Mouse (Mus musculus) G1E (cell line): ENCODE measurements around the gene Rps15. TPM values are rescaled to one million over a fixed set of nuclear protein-coding genes. Genes with fewer than 3 reads are reported as not detected.

ENCODE experiments used
- ATAC-seq: 2 replicates; pipeline ENCODE4 v1.8.0; 2016; ENCODE audit warnings: mild to moderate bottlenecking; ENCODE audit not compliant: insufficient number of reproducible peaks, poor library complexity, low FRiP score, severe bottlenecking; ENCODE audit errors: extremely low read depth
- DNase-seq: peaks from one replicate; pipeline ENCODE4 v3.0.0; 2012; ENCODE audit warnings: low spot score
- H3K27me3 ChIP-seq: 2 replicates; pipeline ENCODE4 v1.6.1; 2012; ENCODE audit warnings: mild to moderate bottlenecking, low read length, inconsistent platforms; ENCODE audit not compliant: insufficient read depth
- H3K36me3 ChIP-seq: replicated peaks from 2 replicates; pipeline ENCODE3; 2012; ENCODE audit warnings: mild to moderate bottlenecking, inconsistent platforms
- H3K4me1 ChIP-seq: 2 replicates; pipeline ENCODE4 v1.6.1; 2012; ENCODE audit warnings: low read depth, low read length, inconsistent platforms, mixed read lengths; ENCODE audit not compliant: insufficient read depth
- H3K4me3 ChIP-seq: 2 replicates; pipeline ENCODE4 v1.5.1; 2012; ENCODE audit warnings: low read depth, mild to moderate bottlenecking, inconsistent platforms, low read length, moderate library complexity, mixed read lengths
- H3K9me3 ChIP-seq: replicated peaks from 2 replicates; pipeline ENCODE4 v1.6.1; 2012; ENCODE audit warnings: inconsistent platforms
- CTCF ChIP-seq: IDR thresholded peaks from 2 replicates; pipeline ENCODE4 v1.5.1; 2012; ENCODE audit warnings: low read depth, low read length, inconsistent platforms, mixed read lengths
- GATA1 ChIP-seq: IDR thresholded peaks from 2 replicates; pipeline ENCODE4 v1.6.1; 2012; ENCODE audit warnings: borderline replicate concordance, low read length, inconsistent platforms, mixed read lengths
- GATA2 ChIP-seq: IDR thresholded peaks from 2 replicates; pipeline ENCODE4 v1.6.1; 2012; ENCODE audit warnings: low read depth, low read length, inconsistent platforms, borderline replicate concordance
- POLR2AphosphoS5 ChIP-seq: IDR thresholded peaks from 2 replicates; pipeline ENCODE4 v1.6.1; 2012; ENCODE audit warnings: low read depth, low read length, inconsistent platforms; ENCODE audit not compliant: insufficient replicate concordance
- TAL1 ChIP-seq: conservative IDR thresholded peaks from 2 replicates; pipeline ENCODE4 v1.6.1; 2012; ENCODE audit warnings: low read depth, low read length, inconsistent platforms, mixed read lengths
- polyA plus RNA-seq: library from polyadenylated mRNA; stranded (reverse); fragments of >175 nt; gene quantifications from 2 replicates; pipeline ENCODE4 v1.2.3, GENCODE M21; 2012
- total RNA-seq, 2 experiments: library from RNA; stranded (forward) in 1 of 2; stranded (reverse) in 1 of 2; fragments of 200-1000 nt in 1 of 2; fragments of >200 nt in 1 of 2; fragmentation: Nextera tagmentation in 1 of 2; gene quantifications; 2 replicates each; pipeline ENCODE4 v1.2.3; 2014 to 2017

Rps15 gene
- total and polyA plus RNA-seq, 3 experiments, result 3,110 to 11,583 (median 3,548) TPM

DNA sequence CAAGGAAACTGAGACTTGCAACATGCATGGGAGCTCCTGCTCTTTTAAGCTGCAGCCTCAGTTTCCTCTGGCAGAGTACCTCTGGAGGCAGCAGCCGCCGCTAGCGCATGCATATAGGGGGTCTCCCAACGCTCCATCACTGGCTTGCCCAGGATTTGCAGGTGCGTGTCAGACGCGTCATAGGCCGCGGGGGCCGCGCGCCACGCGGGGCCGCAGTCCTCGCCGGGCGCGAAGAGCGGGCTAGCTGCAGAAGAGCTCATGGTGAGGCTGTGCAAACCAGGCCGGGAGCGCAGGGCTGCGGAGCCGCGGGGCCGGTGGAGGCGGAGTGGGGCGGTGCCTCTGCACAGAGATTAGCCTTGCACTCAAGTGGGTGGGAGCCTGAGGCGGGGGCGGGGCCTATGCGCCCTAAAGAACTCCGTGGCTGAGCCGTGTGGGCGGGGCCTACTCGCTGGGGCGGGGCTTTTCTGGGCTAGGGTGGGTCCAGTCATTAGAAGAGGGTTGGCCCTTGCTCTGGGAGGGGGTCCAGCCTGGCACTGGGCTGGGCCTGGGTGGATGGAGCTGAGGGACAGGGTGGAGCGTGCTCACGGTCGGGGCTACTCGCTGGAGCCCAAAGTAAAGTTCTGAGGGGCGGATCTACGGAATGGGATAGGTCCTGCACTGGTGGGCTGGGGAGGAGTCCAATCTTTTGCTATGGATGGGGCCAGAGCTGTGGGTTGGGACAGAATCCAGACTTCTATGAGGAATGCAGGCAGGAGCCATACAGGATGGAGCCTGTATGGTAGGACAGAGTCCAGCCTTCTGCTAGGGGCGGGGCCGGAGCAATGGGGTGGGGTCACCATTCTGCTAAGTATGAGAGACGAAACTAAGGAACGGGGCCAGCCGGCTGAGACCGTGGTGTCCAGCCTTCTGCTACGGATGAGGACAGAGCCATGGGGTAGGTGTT is 31.3 kb upstream of the Rps15 start, which contains the start of the genes Gamt and Dazap1:
TSS of gene Gamt (minus strand) at position 371 of the 943 bp plus-strand sequence.
TSS of gene Dazap1 (plus strand) at position 845 of the 943 bp plus-strand sequence.
- Histone ChIP-seq H3K36me3 (peaks cover 49% of the 10 kb centered on the region), H3K4me3 (peak within 1 kb of the TSS; percentile 73), H3K9me3 (no peaks in the 10 kb centered on the region), H3K27me3 (no peaks in the 10 kb centered on the region), H3K4me1 (peaks cover 76% of the 10 kb centered on the region)
- peak; percentile 68 for ATAC-seq
- DNase-seq, result peak; percentile 83
- TF ChIP-seq TAL1 (no peak), POLR2AphosphoS5 (peak; percentile 43; the same call in 1 of the 2 replicates), GATA2 (no peak), CTCF (no peak), GATA1 (no peak)

DNA sequence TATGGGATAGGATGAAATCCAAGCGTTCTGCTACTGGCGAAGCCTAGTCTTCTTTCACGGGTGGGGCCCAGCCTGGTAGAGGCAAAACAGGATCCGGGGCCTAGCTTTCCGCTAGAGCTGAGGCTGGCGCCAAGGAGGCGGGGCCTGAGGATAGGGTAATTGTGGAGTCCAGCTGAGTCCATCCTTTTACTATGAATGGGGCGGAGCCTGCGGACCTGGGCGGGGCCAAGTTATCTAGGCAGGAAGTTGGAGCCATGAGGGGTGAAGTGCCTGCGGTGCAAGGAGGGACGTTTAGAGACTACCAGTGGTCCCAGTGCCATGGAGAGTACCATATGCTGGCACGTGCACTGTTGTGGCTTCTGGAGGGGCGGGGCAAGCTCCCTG is 30.7 kb upstream of the Rps15 start:
- peaks cover 75% of the 10 kb centered on the region for H3K4me1 ChIP-seq
- DNase-seq (peak; percentile 81), ATAC-seq (peak; percentile 74)
- peaks cover 47% of the 10 kb centered on the region for H3K36me3 ChIP-seq
- peak overlapping the region; percentile 73 for H3K4me3 ChIP-seq
- no peaks in the 10 kb centered on the region for H3K9me3 ChIP-seq
- H3K27me3 ChIP-seq, result no peaks in the 10 kb centered on the region
- TF ChIP-seq POLR2AphosphoS5 (no peak), CTCF (no peak), TAL1 (no peak), GATA2 (no peak), GATA1 (no peak)

DNA sequence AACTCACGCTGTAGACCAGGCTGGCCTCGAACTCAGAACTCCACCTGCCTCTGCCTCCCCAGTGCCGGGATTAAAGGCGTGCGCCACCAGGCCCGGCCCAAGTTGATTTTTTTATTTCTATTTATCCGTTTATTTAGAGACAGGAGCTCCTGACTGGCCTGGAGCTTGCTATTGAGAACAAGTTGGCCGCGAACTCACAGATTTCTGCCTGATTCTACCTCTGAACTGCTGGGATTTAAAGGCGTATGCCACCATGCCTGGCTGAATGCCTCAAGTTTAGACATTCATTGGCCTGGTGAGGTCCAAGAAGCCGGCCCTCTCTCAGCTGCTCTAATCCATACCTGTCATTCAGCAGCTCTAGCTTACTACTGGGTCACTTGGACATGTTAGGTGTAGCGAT is 30.1 kb upstream of the Rps15 start:
- Histone ChIP-seq H3K36me3 (peaks cover 45% of the 10 kb centered on the region), H3K4me1 (peaks cover 75% of the 10 kb centered on the region), H3K27me3 (no peaks in the 10 kb centered on the region), H3K4me3 (peak overlapping the region; percentile 73), H3K9me3 (no peaks in the 10 kb centered on the region)
- TF ChIP-seq GATA2 (no peak), POLR2AphosphoS5 (no peak), GATA1 (no peak), CTCF (no peak)
- ATAC-seq (no peak), DNase-seq (no peak)

DNA sequence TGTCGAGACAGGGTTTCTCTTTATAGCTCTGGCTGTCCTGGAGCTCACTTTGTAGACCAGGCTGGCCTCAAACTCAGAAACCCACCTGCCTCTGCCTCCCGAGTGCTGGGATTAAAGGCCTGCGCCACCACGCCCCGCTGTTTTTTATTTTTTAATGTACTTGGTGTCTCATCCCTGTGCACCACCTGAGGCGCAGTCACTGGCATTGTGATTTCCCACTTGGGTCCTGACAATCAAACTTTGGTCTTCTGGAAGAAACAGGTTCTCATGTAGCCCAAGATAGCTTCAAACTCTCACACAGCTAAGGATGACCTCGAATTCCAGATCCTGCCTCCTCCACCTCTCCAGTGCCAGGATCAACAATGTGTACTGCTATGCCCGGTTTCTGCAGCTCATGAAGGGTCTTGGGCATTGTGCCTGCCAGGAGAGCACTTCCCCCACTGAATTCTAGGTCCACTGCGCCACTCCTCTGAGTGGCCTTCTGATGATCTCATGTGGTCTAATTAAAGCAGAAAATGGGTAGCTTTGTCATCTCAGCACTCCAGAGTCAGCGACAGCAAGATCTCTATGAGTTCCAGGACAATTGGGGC is 29.4 kb upstream of the Rps15 start:
- DNase-seq (no peak), ATAC-seq (no peak)
- peaks cover 45% of the 10 kb centered on the region for H3K36me3 ChIP-seq
- no peaks in the 10 kb centered on the region for H3K9me3 ChIP-seq
- H3K4me1 ChIP-seq, result peaks cover 78% of the 10 kb centered on the region
- H3K27me3 ChIP-seq, result no peaks in the 10 kb centered on the region
- no peak overlapping the region; the same call in 1 of the 2 replicates for H3K4me3 ChIP-seq
- no peak for TF ChIP-seq GATA1
- no peak for TF ChIP-seq GATA2
- TF ChIP-seq TAL1, result no peak
- no peak for TF ChIP-seq CTCF
- TF ChIP-seq POLR2AphosphoS5, result no peak

DNA sequence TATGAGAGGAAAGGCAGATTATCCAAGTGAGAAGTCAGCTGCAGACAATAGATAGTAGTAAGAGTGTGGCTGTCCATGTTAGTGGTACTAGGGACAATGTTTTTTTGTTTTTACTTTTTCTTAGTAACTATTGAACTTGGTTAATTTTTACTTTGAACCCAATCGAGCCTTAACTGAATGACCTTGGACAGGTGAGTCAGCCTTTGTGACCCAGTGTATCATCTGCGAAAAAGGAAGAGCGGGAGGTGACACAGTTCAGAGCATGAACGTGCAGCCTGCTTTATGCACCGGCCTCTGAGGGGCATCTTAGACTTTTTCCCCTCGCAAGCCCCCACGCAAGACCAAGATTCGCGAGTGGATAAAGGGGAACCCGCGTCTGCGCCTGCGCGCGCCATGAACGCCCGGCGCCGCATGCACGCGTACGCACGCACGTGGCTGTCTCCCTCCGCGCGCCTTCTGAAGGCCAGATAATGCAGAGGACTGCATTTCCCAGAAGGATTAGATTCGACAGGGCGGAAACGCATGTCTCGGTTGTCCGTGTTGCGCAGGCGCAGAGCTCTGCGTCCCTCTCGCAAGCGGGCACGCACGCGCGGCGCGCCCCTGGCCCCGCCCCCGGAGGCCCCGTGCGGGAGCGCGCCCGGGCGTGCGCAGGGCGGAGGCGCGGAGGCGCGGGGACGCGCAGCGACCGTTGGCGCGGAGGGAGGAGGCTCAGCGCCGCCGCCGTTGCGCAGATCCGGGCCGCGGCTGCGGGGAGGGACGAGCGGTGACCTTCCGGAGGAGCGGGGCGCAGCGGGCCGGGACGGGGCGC is 27.7 kb upstream of the Rps15 start:
- Histone ChIP-seq H3K4me3 (peak overlapping the region; percentile 83), H3K4me1 (peaks cover 76% of the 10 kb centered on the region)
- TF ChIP-seq GATA1, result no peak
- TF ChIP-seq TAL1, result no peak
- no peak for TF ChIP-seq GATA2
- no peak for TF ChIP-seq CTCF
- no peak for TF ChIP-seq POLR2AphosphoS5

DNA sequence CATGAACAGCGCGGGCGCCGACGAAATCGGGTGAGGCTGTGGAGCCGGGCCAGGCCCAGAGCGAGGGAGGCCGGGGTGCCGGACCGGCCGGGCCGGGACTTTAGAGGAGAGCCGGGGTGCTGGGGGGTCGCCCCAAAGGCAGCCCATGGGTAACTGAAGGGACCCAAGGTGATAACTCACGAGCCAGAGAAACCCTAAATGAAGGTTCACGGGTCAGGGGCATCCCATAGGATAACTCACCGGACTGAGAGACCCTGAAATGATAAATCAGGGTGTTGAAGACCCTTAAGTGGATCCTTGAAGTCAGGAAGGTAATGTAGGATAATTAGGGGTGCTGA is 27.1 kb upstream of the Rps15 start:
- Histone ChIP-seq H3K4me3 (peak overlapping the region; percentile 83), H3K27me3 (no peaks in the 10 kb centered on the region), H3K36me3 (peaks cover 41% of the 10 kb centered on the region), H3K4me1 (peaks cover 75% of the 10 kb centered on the region), H3K9me3 (no peaks in the 10 kb centered on the region)
- DNase-seq (no peak), ATAC-seq (no peak)
- TF ChIP-seq POLR2AphosphoS5, result no peak
- TF ChIP-seq GATA1, result no peak
- TF ChIP-seq CTCF, result no peak
- no peak for TF ChIP-seq GATA2
- no peak for TF ChIP-seq TAL1

More for the DNA sequence above, 27.7 kb upstream of the Rps15 start:
- ATAC-seq (peak; percentile 43), DNase-seq (peak; percentile 93)
- no peaks in the 10 kb centered on the region for H3K27me3 ChIP-seq
- H3K36me3 ChIP-seq, result peaks cover 43% of the 10 kb centered on the region
- H3K9me3 ChIP-seq, result no peaks in the 10 kb centered on the region
